Mouse (Mus musculus) ovary, postnatal 14 days (tissue): ENCODE data around the gene Cdk14.

Experiments
- DNase-seq: peaks from one replicate; pipeline ENCODE4 v3.0.0; 2022; ENCODE audit warnings: low spot score

Cdk14 gene

DNA sequence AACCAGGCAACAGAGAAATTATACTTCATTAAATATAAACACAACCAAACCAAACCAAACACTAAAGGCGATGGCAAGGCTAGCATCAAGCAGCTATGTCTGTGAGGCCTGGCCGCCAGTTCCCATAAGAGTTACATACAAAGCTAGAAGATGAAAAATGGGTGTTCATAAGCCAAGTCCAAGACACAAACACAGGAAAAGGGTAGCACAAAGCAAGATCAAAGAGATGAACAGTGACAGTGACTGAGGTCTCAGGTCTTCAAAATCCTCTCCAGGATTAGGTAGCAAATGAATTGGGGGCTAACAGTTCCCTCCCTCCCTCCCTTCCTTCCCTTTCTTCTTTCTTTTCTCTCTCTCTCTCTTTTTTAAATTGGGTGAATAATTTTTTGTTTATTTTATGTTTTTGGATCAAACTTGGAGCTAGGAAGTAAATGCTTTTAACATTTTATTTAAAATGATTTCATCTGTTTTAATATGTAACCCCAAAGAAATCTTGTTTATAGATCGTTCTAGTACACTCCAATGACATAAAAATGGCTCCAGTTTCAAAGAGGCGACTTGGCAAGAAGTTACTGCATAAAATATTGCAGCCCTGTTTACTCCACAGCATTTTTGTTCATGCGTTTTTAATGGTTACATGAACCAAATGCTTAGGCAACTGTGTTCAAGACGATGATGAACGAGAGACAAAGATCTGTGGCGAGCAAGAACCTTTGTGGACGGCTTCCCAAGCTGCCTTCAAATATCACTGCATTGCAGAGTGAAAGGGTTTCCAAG, 568.0 kb downstream of the Cdk14 start:
- DNase-seq: no peak

DNA sequence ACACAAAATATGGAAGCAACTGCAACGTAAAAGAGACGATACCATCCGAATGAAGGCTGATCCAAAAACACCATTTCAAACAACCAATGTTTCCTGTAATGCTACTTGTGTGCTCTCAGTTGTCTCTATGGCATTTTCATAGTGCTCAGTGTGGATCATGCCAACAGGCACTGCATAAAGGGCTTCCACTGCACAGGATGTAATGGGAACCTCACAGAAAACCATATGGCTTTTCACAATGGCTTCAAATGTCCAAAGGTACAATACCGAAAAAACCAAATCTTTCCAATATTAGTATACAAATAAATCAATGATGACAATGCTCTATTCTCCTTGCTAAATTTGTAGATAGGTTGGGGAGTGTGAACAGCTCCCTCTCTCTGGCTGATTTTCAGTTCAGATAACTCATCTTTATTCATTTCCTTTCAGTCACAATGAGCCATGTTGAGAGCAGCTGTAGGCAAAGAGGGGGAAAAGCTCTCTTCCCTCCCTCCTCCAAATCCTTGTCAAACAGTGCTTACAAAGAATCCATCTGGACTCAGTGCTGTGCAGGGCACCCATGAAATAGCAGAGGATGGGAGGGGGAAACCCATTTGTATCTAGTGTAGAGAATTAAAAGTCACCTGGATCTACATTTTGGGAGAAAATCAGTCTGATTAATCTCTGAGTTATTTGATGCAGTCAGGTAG, 568.7 kb downstream of the Cdk14 start:
- DNase-seq: no peak

DNA sequence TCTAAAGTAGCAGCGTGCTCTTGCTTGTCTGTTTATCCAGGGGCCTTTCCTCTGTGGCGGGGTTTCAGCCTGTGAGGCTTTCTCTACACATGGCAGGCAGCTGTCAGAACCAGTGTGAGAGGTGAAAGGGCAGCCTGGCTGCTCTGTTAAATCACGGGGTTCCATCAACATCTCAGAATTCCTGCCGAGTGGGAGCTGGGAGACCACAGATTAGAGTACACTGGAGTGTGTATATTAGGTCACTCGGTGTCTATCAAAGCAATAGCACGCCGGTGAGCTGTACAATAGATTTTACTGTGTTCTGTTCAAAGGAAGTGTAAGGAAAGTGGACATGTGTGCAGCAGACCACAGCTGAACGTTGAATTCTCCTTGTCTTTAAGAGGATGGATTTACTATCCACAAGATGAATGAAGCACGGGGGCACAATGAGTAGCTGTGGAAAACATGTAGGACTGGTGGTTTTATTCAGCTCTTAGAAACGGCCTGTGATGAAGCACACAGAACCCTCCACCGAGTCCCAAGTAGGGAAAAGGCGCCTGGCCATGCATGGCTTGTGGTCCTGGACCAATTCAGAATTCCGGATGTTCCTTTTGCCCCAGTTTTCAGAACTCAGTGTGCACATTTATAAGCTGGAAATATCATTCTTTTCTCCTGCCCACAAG, 585.2 kb downstream of the Cdk14 start:
- DNase-seq: no peak

DNA sequence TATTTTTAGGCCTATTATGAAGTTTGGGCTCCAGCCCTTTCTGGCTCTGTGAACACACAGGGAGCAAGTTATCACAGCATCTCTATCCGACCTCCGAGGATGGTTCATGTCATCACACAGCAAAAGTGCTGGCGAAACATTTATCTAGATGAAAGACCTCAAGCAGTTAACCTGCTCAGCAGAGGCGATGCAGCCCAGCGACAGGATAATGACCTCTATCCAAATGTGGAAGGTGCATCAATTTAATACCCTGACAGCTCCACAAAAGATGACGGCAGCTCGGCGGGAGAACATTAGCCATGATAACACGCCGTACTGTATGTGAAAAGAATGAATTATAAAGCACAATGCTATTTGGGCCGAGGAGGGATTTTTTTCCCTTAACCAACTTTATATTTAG, 586.2 kb downstream of the Cdk14 start:
- no peak for DNase-seq

DNA sequence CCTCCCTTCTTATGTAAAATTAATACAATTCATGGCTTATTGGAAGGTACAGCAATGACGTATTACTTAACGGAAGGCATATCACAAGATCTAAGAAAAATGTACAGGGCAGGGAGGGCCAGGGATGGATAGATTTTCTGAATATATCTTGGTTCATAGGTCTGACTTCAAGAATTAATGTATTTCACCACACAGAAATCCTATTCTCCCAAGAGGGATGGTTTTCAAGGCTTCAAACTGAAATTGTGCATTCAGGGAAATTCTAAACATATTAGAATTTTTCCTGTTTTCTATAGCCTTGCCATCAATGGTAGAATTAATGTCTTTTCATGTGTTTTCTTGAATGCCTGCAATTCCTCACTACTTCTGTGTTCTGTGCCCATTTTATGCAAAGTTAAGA, 593.2 kb downstream of the Cdk14 start:
- DNase-seq: no peak

DNA sequence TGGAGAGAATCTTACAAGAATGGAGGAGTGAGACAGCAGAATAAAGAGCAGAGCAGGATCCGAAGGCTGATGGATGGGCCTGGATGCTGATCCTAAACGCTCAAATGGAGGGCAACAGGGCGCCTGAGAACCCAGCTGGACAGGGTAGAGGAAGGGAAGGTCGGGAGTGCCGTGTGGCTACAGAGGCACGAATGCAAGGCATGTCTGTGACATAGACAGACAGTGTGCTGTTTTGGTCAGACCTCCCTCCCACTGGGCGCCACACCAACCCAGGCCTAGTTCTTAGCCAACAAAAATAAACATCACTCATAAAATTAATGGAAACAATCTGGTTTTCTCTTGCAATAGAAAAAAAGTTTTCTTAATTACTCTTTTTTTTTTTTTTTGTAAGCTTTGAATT, 594.2 kb downstream of the Cdk14 start:
- peak; percentile 23 for DNase-seq

DNA sequence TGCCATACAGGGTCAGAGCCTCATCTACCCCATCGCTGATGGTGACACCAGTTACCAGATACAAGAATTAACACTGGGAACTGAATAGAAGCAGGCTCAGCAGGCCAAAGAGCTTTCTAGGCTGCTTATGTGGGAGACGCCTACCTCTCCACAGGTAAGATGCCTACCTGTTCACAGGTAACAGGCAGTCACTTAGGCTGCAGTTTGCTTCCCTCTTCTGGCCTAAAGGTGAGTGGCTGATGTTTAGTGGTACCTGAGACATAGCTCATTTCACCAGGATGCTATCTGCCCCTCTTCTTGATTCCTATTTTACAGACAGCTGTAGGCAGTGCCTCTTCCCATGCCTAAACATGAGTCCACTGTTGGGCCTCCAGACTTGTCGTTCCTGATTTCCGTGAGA, 595.0 kb downstream of the Cdk14 start:
- DNase-seq: no peak

DNA sequence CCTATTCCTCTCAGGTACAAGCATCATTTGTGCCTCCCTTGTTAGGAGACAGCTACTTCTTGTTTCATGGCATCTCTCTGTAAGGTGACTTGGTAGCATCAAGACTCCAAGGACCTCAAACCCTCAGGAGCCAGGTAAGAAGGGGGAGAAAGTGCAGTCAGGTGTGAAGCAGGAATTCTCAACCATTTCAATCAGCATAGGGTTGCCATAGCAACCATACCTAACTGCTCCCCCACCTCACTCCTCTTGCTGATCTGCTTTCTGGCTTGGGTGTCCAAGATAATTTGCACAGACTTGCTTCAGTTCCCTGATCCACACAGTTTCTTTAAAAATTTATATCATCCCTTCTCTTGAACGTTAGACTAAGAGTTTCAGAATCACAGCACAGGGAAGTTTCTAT, 595.9 kb downstream of the Cdk14 start:
- DNase-seq: no peak

DNA sequence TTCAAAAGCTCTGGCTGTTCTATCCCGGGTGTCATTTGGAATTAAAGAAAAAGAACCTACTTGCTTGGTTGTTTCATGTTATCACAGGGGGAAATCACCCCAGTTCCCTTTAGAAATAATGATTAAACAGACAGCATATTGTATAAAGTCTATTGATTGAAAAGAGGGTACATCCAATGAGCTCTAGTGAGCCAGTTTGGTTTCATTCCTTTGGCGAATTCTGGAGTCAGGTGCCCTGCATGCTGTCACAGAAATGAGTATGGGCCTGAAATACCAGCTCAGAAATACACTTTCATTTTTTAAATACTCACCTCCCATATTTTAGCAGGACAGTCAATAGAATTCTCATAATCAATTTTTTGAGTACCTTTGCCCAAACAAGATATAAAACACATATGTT, 598.1 kb downstream of the Cdk14 start:
- DNase-seq: no peak

DNA sequence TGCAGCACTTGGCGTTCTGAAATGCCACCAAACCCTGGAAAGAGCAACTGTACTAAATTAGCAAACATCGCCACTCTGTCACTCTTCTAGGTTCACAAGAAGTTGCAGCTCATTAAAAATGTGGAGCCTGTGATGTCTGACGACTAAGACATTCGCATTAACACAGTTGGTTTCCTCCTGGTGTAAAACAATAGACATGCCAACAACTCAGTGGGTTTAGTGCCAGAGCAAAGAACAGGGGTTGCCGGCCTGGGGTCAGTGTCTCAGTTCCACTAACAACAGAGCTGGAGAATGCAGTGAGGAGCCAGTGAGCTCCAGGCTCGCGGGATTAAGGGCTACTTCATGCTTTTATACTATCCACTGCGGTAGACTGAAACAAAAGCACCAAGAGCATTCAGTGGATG, 598.7 kb downstream of the Cdk14 start:
- DNase-seq: no peak

DNA sequence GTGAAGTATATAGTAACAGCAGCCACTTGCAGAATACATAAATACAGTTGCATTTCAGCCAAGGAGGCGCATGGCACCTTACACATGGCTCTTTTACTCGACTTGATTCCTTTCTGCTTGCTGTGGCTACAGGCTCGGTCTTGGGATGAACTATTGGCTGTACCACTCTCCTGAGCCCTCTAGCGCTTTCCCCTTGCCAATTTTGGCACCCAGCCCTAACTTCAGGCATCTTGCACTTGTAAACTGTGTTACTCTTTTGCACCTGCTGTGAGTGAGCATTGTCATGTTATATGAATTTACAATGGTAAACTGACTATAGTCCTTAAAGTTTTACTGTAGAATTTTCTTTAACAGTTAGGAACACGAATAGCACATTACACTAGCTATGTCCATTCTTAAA, 603.1 kb downstream of the Cdk14 start:
- no peak for DNase-seq

DNA sequence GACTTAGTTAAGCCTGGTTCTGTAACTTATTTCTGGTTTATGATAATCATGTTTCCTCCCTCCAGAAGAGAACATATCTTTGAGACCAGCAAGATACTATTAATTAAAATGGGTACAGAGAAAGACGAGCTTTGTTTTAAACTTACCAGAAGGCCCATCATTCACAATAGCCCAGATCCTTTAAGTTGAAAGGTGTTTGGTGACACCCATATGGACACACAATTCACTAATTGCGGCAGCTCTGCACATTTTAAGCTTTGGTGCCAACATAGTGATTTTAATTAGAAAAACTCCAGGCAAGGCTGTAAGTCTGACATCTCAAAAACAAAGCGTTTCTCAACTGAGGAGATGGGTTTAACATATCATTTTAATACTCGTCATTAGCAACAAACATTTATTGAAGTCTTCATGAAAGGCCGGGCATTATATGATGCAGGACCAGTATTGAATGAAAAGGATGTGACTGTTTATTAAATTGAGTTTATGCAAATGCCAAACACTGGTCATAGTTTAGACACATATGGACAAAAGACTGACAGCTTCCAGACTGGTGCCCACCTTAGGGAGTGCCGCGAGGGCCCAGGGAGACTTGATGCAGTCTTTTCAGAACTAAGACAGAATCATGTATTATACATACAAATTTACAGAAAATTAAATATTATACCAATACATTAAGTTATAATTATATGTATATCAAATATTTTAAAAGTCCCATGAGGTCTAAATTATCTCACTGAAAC, 605.5 kb downstream of the Cdk14 start:
- DNase-seq: no peak

DNA sequence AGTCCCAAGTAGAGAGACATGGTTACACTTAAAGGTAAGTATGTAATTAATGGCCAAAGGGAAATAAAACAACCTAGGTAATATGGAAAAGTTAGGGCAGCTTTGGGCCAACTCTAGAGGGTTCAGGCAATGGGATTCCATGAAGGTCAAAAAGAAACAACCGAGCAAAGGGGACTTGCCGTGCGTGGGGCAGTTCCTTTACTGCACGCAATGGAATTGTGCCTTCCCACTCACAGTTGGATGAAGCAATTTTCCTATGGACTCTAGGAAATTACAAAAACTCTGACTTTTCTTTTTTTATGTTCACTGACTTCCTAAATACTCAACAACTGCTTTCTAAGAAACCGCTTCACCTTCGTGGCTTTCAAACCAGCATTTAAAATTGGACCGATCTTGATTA, 606.8 kb downstream of the Cdk14 start:
- DNase-seq: no peak

DNA sequence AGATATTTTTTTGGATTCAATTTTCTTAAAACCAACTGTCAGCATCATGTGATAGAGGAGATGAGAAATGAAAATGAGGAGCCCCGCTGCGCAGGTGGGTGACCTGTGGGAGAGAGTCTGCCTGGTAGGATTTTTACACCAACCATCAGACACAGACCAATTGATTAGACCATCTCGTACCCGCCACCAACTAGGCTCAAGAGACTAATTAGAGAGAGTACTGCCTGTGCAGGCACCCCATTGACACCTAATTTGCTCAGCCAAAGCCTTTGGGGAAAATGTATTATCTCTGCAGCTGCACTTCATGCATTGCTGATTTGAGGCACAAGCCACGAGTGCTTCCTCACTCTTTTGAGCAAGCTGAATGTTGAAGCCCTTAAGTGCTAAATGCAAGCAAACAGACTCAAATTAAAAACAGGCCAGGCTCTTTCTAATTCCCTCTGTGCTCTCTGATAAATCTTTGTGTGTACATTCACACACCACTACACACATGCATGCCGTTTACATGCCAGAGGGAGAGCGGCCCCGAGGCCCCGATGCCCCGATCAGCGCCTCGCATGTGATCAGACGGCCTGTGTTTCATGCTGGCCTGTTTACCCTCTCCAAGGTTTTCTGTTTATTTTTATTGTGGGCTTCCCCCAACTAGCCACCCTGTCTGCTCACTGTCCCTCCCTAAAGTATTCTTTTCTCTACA, 607.9 kb downstream of the Cdk14 start:
- DNase-seq: no peak

DNA sequence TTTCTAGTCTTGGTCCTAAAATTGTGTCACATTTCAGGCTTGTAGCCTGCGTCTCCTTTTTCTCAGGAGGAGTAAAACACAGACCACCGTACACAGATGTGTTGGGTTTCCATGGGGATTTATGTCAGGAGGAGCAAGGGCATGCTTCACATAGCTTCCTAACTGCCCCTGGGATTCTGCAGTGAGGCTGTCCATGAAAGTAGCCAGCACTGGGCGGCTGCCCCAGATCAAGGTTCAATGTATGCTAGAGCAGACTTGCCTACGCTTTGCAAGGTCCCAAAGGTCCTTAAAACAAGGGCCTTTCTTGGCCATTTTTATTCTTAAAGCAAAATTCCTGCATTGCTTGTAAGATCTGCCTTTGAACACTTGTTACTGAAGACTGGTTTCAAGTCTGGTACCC, 614.9 kb downstream of the Cdk14 start:
- no peak for DNase-seq

DNA sequence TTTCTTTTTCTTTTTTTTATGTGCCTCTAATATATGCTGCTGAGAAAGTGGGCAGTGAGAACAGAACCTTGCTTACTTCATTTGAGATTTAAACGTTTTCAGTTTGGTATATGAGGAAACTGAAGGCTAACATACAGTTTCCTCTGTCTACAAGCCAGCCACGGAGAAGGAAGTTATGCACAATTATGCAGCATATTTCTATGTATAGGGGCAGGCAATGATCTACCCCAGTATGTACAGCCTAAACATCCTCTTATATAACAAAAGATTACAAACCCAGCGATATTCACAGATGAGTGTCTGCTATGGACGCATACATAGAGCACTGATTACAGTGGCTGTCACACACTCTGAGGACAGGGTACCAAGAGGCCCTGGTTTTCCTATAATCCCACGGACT, 616.4 kb downstream of the Cdk14 start:
- no peak for DNase-seq

DNA sequence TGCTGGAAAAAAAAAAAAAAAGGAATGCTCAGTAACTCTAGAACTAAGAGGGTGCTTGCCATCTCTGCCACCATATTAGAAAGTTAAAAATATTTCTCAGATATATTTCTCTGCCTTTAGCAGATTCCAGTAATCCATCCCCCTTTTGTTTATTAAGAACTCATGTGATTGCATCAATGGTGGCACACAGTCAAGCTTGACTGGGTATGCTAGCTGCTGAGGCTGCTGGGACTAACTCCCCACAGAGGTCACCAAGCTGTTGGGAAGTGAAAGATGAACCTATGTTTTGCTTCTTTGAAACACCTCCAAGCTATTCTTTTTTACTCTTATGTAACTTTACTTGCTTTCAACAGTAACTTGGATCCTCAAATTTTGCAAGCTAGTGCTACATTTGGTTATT, 618.1 kb downstream of the Cdk14 start:
- DNase-seq: no peak

DNA sequence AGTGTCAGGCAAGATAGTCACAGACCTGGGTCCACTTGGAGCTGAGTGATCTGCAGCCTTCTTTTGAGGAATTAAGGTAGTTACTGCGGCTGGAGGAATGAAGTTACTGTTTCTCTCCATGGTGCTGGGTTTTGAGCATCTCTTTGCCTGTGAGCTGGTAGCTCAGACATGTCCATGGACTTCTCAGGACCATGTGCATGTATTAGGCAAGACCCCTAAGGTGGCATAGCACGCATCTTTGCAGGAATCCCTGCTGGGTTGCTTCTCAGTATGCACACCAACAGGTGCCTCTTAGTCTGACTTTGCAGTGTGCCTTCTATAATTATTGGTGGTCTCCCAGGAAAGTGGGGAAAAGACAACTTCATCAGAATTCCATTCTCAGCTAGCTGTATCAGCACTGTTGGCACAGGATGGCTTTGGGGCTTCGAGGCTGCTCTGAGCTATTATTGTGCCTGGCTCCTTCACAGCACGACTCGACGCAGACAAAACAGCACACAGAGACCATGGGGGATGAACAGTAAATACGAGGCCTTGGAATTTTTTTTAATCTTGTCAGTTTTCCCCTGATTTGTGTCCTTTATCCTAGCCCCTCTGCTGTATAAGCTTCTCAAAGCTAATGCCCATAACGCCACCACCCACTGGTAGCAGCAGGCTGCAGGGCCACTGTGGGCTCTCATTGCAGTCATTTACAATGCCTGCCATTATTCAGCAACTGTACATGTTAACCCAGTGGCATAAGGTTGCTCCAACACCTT, 618.8 kb downstream of the Cdk14 start:
- DNase-seq: no peak

DNA sequence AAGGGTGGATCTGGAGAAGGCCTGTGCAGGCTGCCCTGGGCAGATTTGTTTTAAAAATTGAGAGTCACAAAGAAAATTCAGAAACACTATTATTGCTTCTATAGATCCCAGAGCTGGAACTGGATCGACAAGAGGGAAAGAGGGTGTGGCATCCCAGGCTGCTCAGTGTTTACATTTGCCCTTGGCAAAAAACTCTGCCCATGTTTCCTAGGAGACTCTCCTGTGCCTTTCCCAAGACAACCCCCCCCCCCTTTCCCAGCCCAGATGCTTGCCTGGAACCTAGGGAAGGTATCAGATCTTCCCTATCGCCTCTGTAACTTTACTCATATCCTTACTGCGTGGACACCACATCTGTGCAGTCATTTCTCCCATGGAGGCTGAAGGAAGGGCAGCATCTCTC, 628.9 kb downstream of the Cdk14 start:
- no peak for DNase-seq

DNA sequence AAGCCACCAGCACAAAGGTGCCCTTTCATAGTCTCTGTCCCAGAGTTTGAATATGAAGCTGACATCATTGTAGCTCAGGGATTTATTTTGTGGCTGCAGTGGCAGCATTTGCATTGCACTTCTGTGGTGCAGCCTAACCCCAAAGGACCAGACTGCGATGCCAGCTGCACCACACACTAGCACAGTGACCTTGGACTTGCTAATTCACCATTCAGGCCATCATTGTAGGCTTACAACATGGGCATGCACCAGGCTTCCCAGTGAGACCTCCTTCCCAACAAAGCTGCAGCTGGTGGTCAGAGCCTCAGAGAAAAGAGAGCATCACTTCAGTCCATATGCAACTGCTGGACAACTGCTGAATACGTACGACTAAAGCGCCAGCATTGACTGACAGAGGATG, 629.8 kb downstream of the Cdk14 start:
- DNase-seq: no peak

DNA sequence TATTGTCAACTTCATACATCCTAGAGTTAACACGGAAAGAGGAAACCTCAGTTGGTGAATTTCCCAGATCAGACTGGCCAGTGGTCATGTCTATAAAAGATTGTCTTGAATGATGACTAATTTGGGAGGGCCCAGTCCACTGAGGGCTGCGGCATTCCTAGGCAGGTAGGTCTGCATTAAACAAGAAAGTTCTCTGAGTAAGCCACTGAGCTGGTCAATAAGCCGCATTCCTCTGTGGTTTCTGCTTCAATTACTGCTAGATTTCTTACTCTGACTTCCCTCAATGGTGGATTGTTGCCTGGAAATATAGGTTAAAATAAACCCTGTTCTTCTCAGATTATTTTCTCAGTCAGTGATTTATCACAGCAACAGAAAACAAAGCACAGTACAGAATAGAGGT, 631.6 kb downstream of the Cdk14 start:
- DNase-seq: no peak
